Mouse (Mus musculus): ENCODE measurements around the gene Dctpp1. TPM values are rescaled to one million over a fixed set of nuclear protein-coding genes. Genes with fewer than 3 reads are reported as not detected.
"Not testable (repeated sequence)": the region's sequence is repeated elsewhere in the genome, so short reads cannot be mapped to it uniquely, and the experiment has no call there.

Dctpp1 gene
- polyA plus RNA-seq, 1 experiment from 2014 or later: 345 TPM

- DNase-seq (ENCODE audit: low spot score): no peak
- 78% methylated on average over 8 of the region's 8 CpGs for WGBS
- Histone ChIP-seq H3K4me3 (peak overlapping the region; percentile 67), H3K27me3 (ENCODE audit: low read depth, poor library complexity, severe bottlenecking) (no peaks in the 10 kb centered on the region), H3K9me3 (replicated peaks) (no peaks in the 10 kb centered on the region), H3K4me1 (peaks cover 35% of the 10 kb centered on the region), H3K36me3 (peaks cover 40% of the 10 kb centered on the region), H3K27ac (replicated peaks) (no peak overlapping the region)
Measured at GRCm38 (mm10) chr7:127259186-127259905, 1.2 kb downstream of the Dctpp1 start.

- no peaks in the 10 kb centered on the region for H3K9me3 ChIP-seq (replicated peaks)
- H3K27me3 ChIP-seq (ENCODE audit: low read depth, poor library complexity, severe bottlenecking): no peaks in the 10 kb centered on the region
- peaks cover 48% of the 10 kb centered on the region for H3K36me3 ChIP-seq
- 89% methylated on average over 5 of the region's 5 CpGs for WGBS
- no peak for DNase-seq (ENCODE audit: low spot score)
- no peak overlapping the region for H3K4me3 ChIP-seq
- H3K27ac ChIP-seq (replicated peaks): no peak overlapping the region
- peaks cover 44% of the 10 kb centered on the region for H3K4me1 ChIP-seq
Measured at GRCm38 (mm10) chr7:127256518-127256917, 4.0 kb downstream of the Dctpp1 start.

- Histone ChIP-seq H3K27me3 (ENCODE audit: low read depth, poor library complexity, severe bottlenecking) (no peaks in the 10 kb centered on the region), H3K36me3 (peaks cover 52% of the 10 kb centered on the region), H3K9me3 (replicated peaks) (no peaks in the 10 kb centered on the region), H3K4me3 (no peak overlapping the region), H3K27ac (replicated peaks) (no peak overlapping the region), H3K4me1 (peaks cover 40% of the 10 kb centered on the region)
- no peak for DNase-seq (ENCODE audit: low spot score)
- 88% methylated on average over 2 of the region's 2 CpGs for WGBS
Measured at GRCm38 (mm10) chr7:127255965-127256364, 4.5 kb downstream of the Dctpp1 start.

GRCm38 (mm10) chr7:127255008-127255407, 5.5 kb downstream of the Dctpp1 start:
- Histone ChIP-seq H3K9me3 (replicated peaks) (no peaks in the 10 kb centered on the region), H3K4me3 (peak overlapping the region; percentile 63), H3K4me1 (peaks cover 35% of the 10 kb centered on the region), H3K27me3 (ENCODE audit: low read depth, poor library complexity, severe bottlenecking) (no peaks in the 10 kb centered on the region), H3K36me3 (peaks cover 54% of the 10 kb centered on the region), H3K27ac (replicated peaks) (peak overlapping the region; percentile 88)
- WGBS: 37% methylated on average over 4 of the region's 4 CpGs
- no peak for DNase-seq (ENCODE audit: low spot score)

- H3K27ac ChIP-seq (replicated peaks): peak overlapping the region; percentile 88
- H3K36me3 ChIP-seq: peaks cover 62% of the 10 kb centered on the region
- peak overlapping the region; percentile 63 for H3K4me3 ChIP-seq
- H3K4me1 ChIP-seq: peaks cover 26% of the 10 kb centered on the region
- no peaks in the 10 kb centered on the region for H3K27me3 ChIP-seq (ENCODE audit: low read depth, poor library complexity, severe bottlenecking)
- DNase-seq (ENCODE audit: low spot score): peak; percentile 94
- H3K9me3 ChIP-seq (replicated peaks): no peaks in the 10 kb centered on the region
- WGBS: 2% methylated on average over 136 of the region's 136 CpGs
Measured at GRCm38 (mm10) chr7:127253821-127254769, 6.4 kb downstream of the Dctpp1 start.

GRCm38 (mm10) chr7:127253341-127253740, 7.2 kb downstream of the Dctpp1 start:
- Histone ChIP-seq H3K9me3 (replicated peaks) (no peaks in the 10 kb centered on the region), H3K27me3 (ENCODE audit: low read depth, poor library complexity, severe bottlenecking) (no peaks in the 10 kb centered on the region), H3K4me1 (peaks cover 20% of the 10 kb centered on the region), H3K4me3 (peak overlapping the region; percentile 63), H3K36me3 (peaks cover 60% of the 10 kb centered on the region), H3K27ac (replicated peaks) (peak overlapping the region; percentile 88)
- DNase-seq (ENCODE audit: low spot score): no peak
- 84% methylated on average over 6 of the region's 6 CpGs for WGBS

- Histone ChIP-seq H3K9me3 (replicated peaks) (no peaks in the 10 kb centered on the region), H3K27me3 (ENCODE audit: low read depth, poor library complexity, severe bottlenecking) (no peaks in the 10 kb centered on the region), H3K4me1 (peaks cover 20% of the 10 kb centered on the region), H3K27ac (replicated peaks) (no peak overlapping the region), H3K4me3 (no peak overlapping the region), H3K36me3 (peaks cover 59% of the 10 kb centered on the region)
- 100% methylated on average over 2 of the region's 2 CpGs for WGBS
- DNase-seq (ENCODE audit: low spot score): no peak
Measured at GRCm38 (mm10) chr7:127252414-127252813, 8.1 kb downstream of the Dctpp1 start.

GRCm38 (mm10) chr7:127250511-127250910, 10.0 kb downstream of the Dctpp1 start:
- WGBS: 95% methylated on average over 8 of the region's 8 CpGs
- Histone ChIP-seq H3K4me1 (peaks cover 33% of the 10 kb centered on the region), H3K36me3 (peaks cover 60% of the 10 kb centered on the region)
- not testable (repeated sequence) for H3K4me3 ChIP-seq; H3K27me3 ChIP-seq (ENCODE audit: low read depth, poor library complexity, severe bottlenecking); H3K27ac ChIP-seq (replicated peaks); DNase-seq (ENCODE audit: low spot score); H3K9me3 ChIP-seq (replicated peaks)

- Histone ChIP-seq H3K4me1 (peaks cover 35% of the 10 kb centered on the region), H3K36me3 (peaks cover 46% of the 10 kb centered on the region), H3K4me3 (peak overlapping the region; percentile 85), H3K27me3 (ENCODE audit: low read depth, poor library complexity, severe bottlenecking) (no peaks in the 10 kb centered on the region), H3K9me3 (replicated peaks) (peaks cover 7% of the 10 kb centered on the region), H3K27ac (replicated peaks) (peak overlapping the region; percentile 96)
- 11% methylated on average over 32 of the region's 33 CpGs for WGBS
- no peak for DNase-seq (ENCODE audit: low spot score)
Measured at GRCm38 (mm10) chr7:127244658-127245510, 15.6 kb downstream of the Dctpp1 start.

GRCm38 (mm10) chr7:127243870-127244657, 16.4 kb downstream of the Dctpp1 start, which contains the start of gene Zfp771:
TSS of gene Zfp771 (plus strand) at chr7:127244274.
- Histone ChIP-seq H3K27ac (replicated peaks) (peak within 1 kb of the TSS; percentile 96), H3K27me3 (ENCODE audit: low read depth, poor library complexity, severe bottlenecking) (no peaks in the 10 kb centered on the region), H3K36me3 (peaks cover 46% of the 10 kb centered on the region), H3K4me3 (peak within 1 kb of the TSS; percentile 85), H3K9me3 (replicated peaks) (peaks cover 7% of the 10 kb centered on the region), H3K4me1 (peaks cover 35% of the 10 kb centered on the region)
- WGBS: 1% methylated on average over 56 of the region's 56 CpGs
- peak; percentile 94 for DNase-seq (ENCODE audit: low spot score)

- Histone ChIP-seq H3K4me3 (peak overlapping the region; percentile 85), H3K4me1 (peaks cover 35% of the 10 kb centered on the region), H3K27ac (replicated peaks) (peak overlapping the region; percentile 96), H3K9me3 (replicated peaks) (peaks cover 7% of the 10 kb centered on the region), H3K27me3 (ENCODE audit: low read depth, poor library complexity, severe bottlenecking) (no peaks in the 10 kb centered on the region), H3K36me3 (peaks cover 48% of the 10 kb centered on the region)
- WGBS: 32% methylated on average over 2 of the region's 2 CpGs
- DNase-seq (ENCODE audit: low spot score): no peak
Measured at GRCm38 (mm10) chr7:127243361-127243867, 17.1 kb downstream of the Dctpp1 start.
